Mouse (Mus musculus): ENCODE results near the gene Tnp1. TPM values are rescaled to one million over a fixed set of nuclear protein-coding genes. Genes with fewer than 3 reads are reported as not detected.

Tnp1 gene
- under 1 TPM in 1 of 2 experiments, not detected in 1; 0.70 TPM for polyA plus RNA-seq (2017; shearing (Covaris generic))

GRCm38 (mm10) chr1:73015731-73016130 is at the start of gene Tnp1:
Tnp1 (minus strand) TSS chr1:73015909.

Other genes starting within 250 kb of the Tnp1 start
- 1 to 10 TPM in 1 of 2 experiments, not detected in 1; 1.2 TPM for gene Igfbp2, start 191.4 kb downstream of the Tnp1 start, polyA plus RNA-seq (2017; shearing (Covaris generic))
- under 1 TPM; 0.08 to 0.23 TPM for gene Igfbp5, start 141.0 kb downstream of the Tnp1 start, polyA plus RNA-seq (2017; shearing (Covaris generic))